Mouse (Mus musculus) right cerebral cortex, postnatal 14 days (tissue): ENCODE results near the gene Olfr1022.

Source experiments
- DNase-seq: peaks from one replicate; pipeline ENCODE4 v3.0.0; 2022

Gene Olfr1022

GRCm38 (mm10) chr2:85868294-85868693, at the start of gene Olfr1022:
Olfr1022 (plus strand) TSS chr2:85868594.
- DNase-seq = no peak

- DNase-seq = no peak
Measured at GRCm38 (mm10) chr2:85845383-85845782, 23.0 kb upstream of the Olfr1022 start, which contains the start of gene Olfr1019. Olfr1019 (minus strand) TSS chr2:85845483.

GRCm38 (mm10) chr2:85846730-85847129, 21.7 kb upstream of the Olfr1022 start, which contains the start of gene Olfr1020:
Olfr1020 (plus strand) TSS chr2:85847030.
- DNase-seq = no peak

GRCm38 (mm10) chr2:85885340-85885739, 16.9 kb downstream of the Olfr1022 start, which contains the start of gene Olfr1023:
Olfr1023 (plus strand) TSS chr2:85885640.
- no peak for DNase-seq

GRCm38 (mm10) chr2:85904952-85905351, 36.6 kb downstream of the Olfr1022 start, which contains the start of gene Olfr1024:
Olfr1024 (minus strand) TSS chr2:85905052.
- no peak for DNase-seq

- no peak for DNase-seq
Measured at GRCm38 (mm10) chr2:85913197-85913596, 44.8 kb downstream of the Olfr1022 start.

- no peak for DNase-seq
Measured at GRCm38 (mm10) chr2:85914893-85915292, 46.5 kb downstream of the Olfr1022 start, which contains the start of gene Olfr1025-ps1. Olfr1025-ps1 (plus strand) TSS chr2:85915193.
